Mouse (Mus musculus) liver, adult 2 months (tissue): Measurements from ENCODE around the gene Kdelr1.
A peak's percentile ranks its signal among the peaks of the same experiment; 100 is the strongest.

Experiments used
- CTCF ChIP-seq: fragments of 200-500 bp; IDR thresholded peaks from 2 replicates; pipeline ENCODE4 v1.5.1; 2011; ENCODE audit warnings: low read depth, low read length, control low read depth
- POLR2A ChIP-seq: fragments of 200-500 bp; IDR thresholded peaks from 2 replicates; pipeline ENCODE4 v1.6.1; 2011; ENCODE audit warnings: low read length, control low read depth; ENCODE audit not compliant: insufficient read depth; ENCODE audit errors: extremely low read depth

DNA sequence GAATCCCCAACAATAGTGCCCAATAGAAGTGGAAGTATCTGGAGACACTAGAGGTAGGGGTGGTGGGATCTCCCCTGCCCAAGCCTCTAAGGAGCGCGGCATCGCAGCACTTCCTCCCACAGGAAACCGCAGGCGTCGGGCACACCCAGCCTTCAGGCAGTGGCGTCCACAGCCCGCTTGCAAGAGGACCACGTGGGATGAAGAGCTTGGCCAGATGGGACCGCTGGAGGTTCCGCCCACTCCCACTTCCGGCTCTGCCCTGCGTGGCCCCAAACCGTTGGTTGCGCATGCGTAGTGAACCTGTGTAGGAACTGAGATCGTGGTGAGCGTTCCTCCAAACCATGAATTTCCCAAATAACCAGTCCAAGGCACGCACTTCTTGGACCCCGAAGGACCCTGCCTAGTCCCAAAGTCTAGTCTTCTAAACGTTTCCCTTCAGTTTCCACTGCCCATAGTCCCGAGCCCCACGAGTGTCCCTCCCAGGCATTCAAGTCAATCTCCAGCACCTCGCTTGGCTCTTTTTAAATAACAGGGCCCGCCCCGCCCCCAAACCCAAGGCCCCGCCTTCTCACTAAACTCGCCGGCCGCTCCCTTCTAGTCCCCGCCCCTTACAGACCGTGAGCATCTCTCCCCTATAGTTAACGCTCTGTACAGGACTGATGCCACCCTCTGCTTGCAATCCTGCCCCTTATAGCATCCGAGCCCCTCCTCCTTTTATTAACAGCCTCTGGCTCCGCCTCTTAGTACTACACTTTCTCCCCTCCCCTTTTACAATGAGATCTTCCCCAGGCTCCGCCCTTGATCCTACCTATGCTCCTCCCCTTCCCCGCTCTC lies 50.6 kb downstream of the Kdelr1 start:
- TF ChIP-seq CTCF (no peak), POLR2A (0 out of 2 replicates have a peak, but pooled peaks have one; percentile 24)
